Mouse (Mus musculus) embryonic facial prominence, embryonic 10.5 days (tissue): Measurements from ENCODE around the gene Ncbp1. TPM values are rescaled to one million over a fixed set of nuclear protein-coding genes. Genes with fewer than 3 reads are reported as not detected.
A peak's percentile ranks its signal among the peaks of the same experiment; 100 is the strongest.
"Not testable (repeated sequence)": the region's sequence is repeated elsewhere in the genome, so short reads cannot be mapped to it uniquely, and the experiment has no call there.

Experiments used
- DNase-seq: peaks from one replicate; pipeline ENCODE4 v3.0.0-alpha.2; 2017; ENCODE audit warnings: low spot score
- H3K27ac ChIP-seq: fragments of 300-500 bp; sonication (generic); replicated peaks from 2 replicates; pipeline ENCODE4 v1.5.1; 2016; ENCODE audit warnings: mild to moderate bottlenecking
- H3K27me3 ChIP-seq: fragments of 300-500 bp; sonication (generic); replicated peaks from 2 replicates; pipeline ENCODE4 v1.6.1; 2016; ENCODE audit warnings: low read depth, mild to moderate bottlenecking; ENCODE audit not compliant: poor library complexity, severe bottlenecking
- H3K36me3 ChIP-seq: fragments of 300-500 bp; sonication (generic); replicated peaks from 2 replicates; pipeline ENCODE4 v1.6.1; 2016; ENCODE audit warnings: mild to moderate bottlenecking, moderate library complexity
- H3K4me1 ChIP-seq: fragments of 300-500 bp; sonication (generic); 2 replicates; pipeline ENCODE4 v1.6.1; 2016
- H3K4me3 ChIP-seq: fragments of 300-500 bp; sonication (generic); 2 replicates; pipeline ENCODE4 v1.5.1; 2016; ENCODE audit warnings: mild to moderate bottlenecking, moderate library complexity
- H3K9me3 ChIP-seq: fragments of 300-500 bp; sonication (generic); 2 replicates; pipeline ENCODE4 v1.6.1; 2016; ENCODE audit warnings: mild to moderate bottlenecking
- WGBS: fragments of 180-500 bp; shearing (Covaris S2); methylation state at CpG from one replicate; pipeline ENCODE4 v1.1.7; 2016; 5-methylcytosine and 5-hydroxymethylcytosine counted together
- polyA plus RNA-seq: library from polyadenylated mRNA; unstranded; fragments of >200 nt; fragmentation: Nextera tagmentation; extraction: Ambion mirVana; gene quantifications from 2 replicates; pipeline ENCODE4 v1.2.1, GENCODE M21; 2016

The Ncbp1 gene
- polyA plus RNA-seq, 1 experiment from 2014 or later, result 121 TPM

GRCm38 (mm10) chr4:46186466-46186865 is 48.1 kb downstream of the Ncbp1 start:
- Histone ChIP-seq H3K4me1 (peaks cover 1% of the 10 kb centered on the region), H3K27me3 (no peaks in the 10 kb centered on the region), H3K27ac (no peak overlapping the region), H3K4me3 (no peak overlapping the region), H3K36me3 (peaks cover 90% of the 10 kb centered on the region), H3K9me3 (no peaks in the 10 kb centered on the region)
- whole genome bisulfite sequencing, result 79% methylated on average over 3 of the region's 3 CpGs
- DNase-seq, result no peak

- DNase-seq, H3K27me3 ChIP-seq: not testable (repeated sequence)
- peaks cover 43% of the 10 kb centered on the region for H3K36me3 ChIP-seq
Observed at GRCm38 (mm10) chr4:46192011-46192410, 53.6 kb downstream of the Ncbp1 start.

GRCm38 (mm10) chr4:46195781-46196487 is 57.5 kb downstream of the Ncbp1 start, which contains the start of gene Xpa:
Gene Xpa (minus strand): TSS chr4:46196311.
- Histone ChIP-seq H3K27ac (peak within 1 kb of the TSS; percentile 92), H3K9me3 (no peaks in the 10 kb centered on the region), H3K27me3 (peaks cover 15% of the 10 kb centered on the region), H3K4me1 (peaks cover 18% of the 10 kb centered on the region), H3K36me3 (peaks cover 8% of the 10 kb centered on the region), H3K4me3 (peak within 1 kb of the TSS; percentile 95)
- peak; percentile 95 for DNase-seq
- under 1% methylated on average over 70 of the region's 70 CpGs for WGBS

More at GRCm38 (mm10) chr4:46192011-46192410, 53.6 kb downstream of the Ncbp1 start:
- not testable (repeated sequence) for H3K4me3 ChIP-seq, H3K9me3 ChIP-seq, H3K27ac ChIP-seq
- H3K4me1 ChIP-seq, result peaks cover 18% of the 10 kb centered on the region

GRCm38 (mm10) chr4:46196513-46196912 is 58.1 kb downstream of the Ncbp1 start:
- 46% methylated on average over 6 of the region's 6 CpGs for WGBS
- Histone ChIP-seq H3K27ac (peak overlapping the region; percentile 92), H3K4me1 (peaks cover 18% of the 10 kb centered on the region), H3K27me3 (peaks cover 20% of the 10 kb centered on the region), H3K9me3 (no peaks in the 10 kb centered on the region), H3K36me3 (peaks cover 3% of the 10 kb centered on the region), H3K4me3 (peak overlapping the region; percentile 95)
- no peak for DNase-seq

- 75% methylated on average over 5 of the region's 5 CpGs for WGBS
- H3K4me1 ChIP-seq, result peaks cover 26% of the 10 kb centered on the region
- no peak overlapping the region for H3K27ac ChIP-seq
- no peak for DNase-seq
- no peaks in the 10 kb centered on the region for H3K9me3 ChIP-seq
- no peaks in the 10 kb centered on the region for H3K36me3 ChIP-seq
- no peak overlapping the region for H3K4me3 ChIP-seq
- peaks cover 35% of the 10 kb centered on the region for H3K27me3 ChIP-seq
Observed at GRCm38 (mm10) chr4:46198064-46198463, 59.7 kb downstream of the Ncbp1 start.

- no peaks in the 10 kb centered on the region for H3K9me3 ChIP-seq
- H3K4me1 ChIP-seq, result peaks cover 8% of the 10 kb centered on the region
- no peaks in the 10 kb centered on the region for H3K36me3 ChIP-seq
- WGBS, result 10% methylated on average over 7 of the region's 7 CpGs
- peak overlapping the region; percentile 75; the same call in 1 of the 2 replicates for H3K27ac ChIP-seq
- H3K27me3 ChIP-seq, result peaks cover 51% of the 10 kb centered on the region
- peak overlapping the region; percentile 49 for H3K4me3 ChIP-seq
- peak; percentile 80 for DNase-seq
Observed at GRCm38 (mm10) chr4:46201834-46202561, 63.6 kb downstream of the Ncbp1 start.

GRCm38 (mm10) chr4:46202562-46203126 is 64.2 kb downstream of the Ncbp1 start:
- peaks cover 51% of the 10 kb centered on the region for H3K27me3 ChIP-seq
- no peaks in the 10 kb centered on the region for H3K36me3 ChIP-seq
- peak; percentile 54 for DNase-seq
- peak overlapping the region; percentile 75 for H3K27ac ChIP-seq
- WGBS, result 4% methylated on average over 23 of the region's 23 CpGs
- H3K4me3 ChIP-seq, result peak overlapping the region; percentile 49
- peaks cover 8% of the 10 kb centered on the region for H3K4me1 ChIP-seq
- peaks cover 5% of the 10 kb centered on the region; the same call in 1 of the 2 replicates for H3K9me3 ChIP-seq

GRCm38 (mm10) chr4:46221090-46221489 is 82.7 kb downstream of the Ncbp1 start:
- no peak overlapping the region for H3K4me3 ChIP-seq
- no peaks in the 10 kb centered on the region for H3K9me3 ChIP-seq
- WGBS, result 90% methylated on average over 3 of the region's 3 CpGs
- no peaks in the 10 kb centered on the region for H3K27me3 ChIP-seq
- H3K36me3 ChIP-seq, result no peaks in the 10 kb centered on the region
- H3K4me1 ChIP-seq, result peaks cover 3% of the 10 kb centered on the region; the same call in 1 of the 2 replicates
- DNase-seq, result no peak
- H3K27ac ChIP-seq, result no peak overlapping the region

Other genes with a start within 250 kb of the Ncbp1 start
- gene Ccdc180, start 248.3 kb upstream of the Ncbp1 start, polyA plus RNA-seq, result 0.05 and 0.08 TPM in 2 replicates
- gene Tdrd7, start 173.3 kb upstream of the Ncbp1 start, polyA plus RNA-seq, result 5.4 and 6.0 TPM in 2 replicates
- gene Tmod1, start 99.7 kb upstream of the Ncbp1 start, polyA plus RNA-seq, result 2.8 and 3.0 TPM in 2 replicates
- 74.1 and 77.3 TPM in 2 replicates for gene Tstd2, start 81 bp downstream of the Ncbp1 start, polyA plus RNA-seq
- 19.9 and 24.7 TPM in 2 replicates for gene Xpa, start 57.7 kb downstream of the Ncbp1 start, polyA plus RNA-seq
- 1.7 and 2.3 TPM in 2 replicates for gene Foxe1, start 205.0 kb downstream of the Ncbp1 start, polyA plus RNA-seq